Mouse (Mus musculus): ENCODE measurements around the gene Fbf1. TPM values are rescaled to one million over a fixed set of nuclear protein-coding genes. Genes with fewer than 3 reads are reported as not detected.
A peak's percentile ranks its signal among the peaks of the same experiment; 100 is the strongest.

Fbf1 gene
- total RNA-seq (2021) = 10 to 100 TPM; 16.1 to 17.2 TPM

DNA sequence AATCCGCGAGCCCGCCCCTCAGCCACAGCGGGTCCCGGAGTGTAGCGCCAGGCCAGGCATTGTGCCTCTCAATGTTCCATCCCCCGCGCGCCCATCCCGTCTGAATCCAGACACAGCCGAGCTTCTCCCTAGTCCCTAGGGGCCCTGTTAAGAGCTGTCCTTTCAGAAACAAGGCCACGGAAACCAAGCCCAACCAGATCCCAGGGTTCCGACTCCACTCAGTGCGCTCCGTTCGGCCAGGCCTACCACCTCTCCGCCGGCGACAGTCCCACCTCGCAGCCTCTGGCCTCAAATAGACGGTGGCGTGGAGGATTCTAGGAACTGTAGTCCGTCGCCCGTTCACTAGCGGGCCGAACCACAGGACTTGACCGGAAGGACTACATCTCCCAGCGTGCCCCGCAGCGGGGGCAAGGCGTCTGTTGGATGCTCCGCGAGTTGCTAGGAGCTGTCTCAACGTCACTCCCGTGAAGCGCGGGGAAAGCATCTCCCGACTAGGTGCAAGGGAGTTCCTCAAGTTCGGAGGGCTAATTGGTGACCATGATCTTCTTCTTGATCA lies at the start of gene Fbf1:
Fbf1 (minus strand) TSS at position 283 of the 556 bp plus-strand sequence.
- peak; percentile 92 for DNase-seq (ENCODE audit: low spot score)
- intact Hi-C loops (cut with DNase I) = loop anchor here (2.0 kb wide), 1 partner anchor 51 kb away; no protein-coding TSS in a partner anchor

DNA sequence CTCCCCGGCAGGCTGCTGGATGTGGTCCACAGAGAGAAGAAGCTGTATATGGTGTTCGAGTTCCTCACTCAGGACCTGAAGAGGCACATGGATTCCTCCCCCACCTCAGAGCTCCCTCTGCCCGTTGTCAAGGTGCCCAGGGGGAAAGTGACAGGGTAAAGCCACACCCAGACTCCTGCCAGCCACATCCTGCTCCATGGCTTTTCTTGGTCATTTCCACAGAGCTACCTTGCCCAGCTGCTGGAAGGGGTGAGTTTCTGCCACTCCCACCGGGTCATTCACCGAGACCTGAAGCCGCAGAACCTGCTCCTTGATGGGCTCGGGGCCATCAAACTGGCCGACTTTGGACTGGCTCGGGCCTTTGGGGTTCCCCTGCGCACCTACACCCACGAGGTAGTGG lies 48.6 kb upstream of the Fbf1 start:
- no peak for DNase-seq (ENCODE audit: low spot score)
- intact Hi-C loops (cut with DNase I) = loop anchor here (2.0 kb wide), 1 partner anchor 16 kb away; no protein-coding TSS in a partner anchor

DNA sequence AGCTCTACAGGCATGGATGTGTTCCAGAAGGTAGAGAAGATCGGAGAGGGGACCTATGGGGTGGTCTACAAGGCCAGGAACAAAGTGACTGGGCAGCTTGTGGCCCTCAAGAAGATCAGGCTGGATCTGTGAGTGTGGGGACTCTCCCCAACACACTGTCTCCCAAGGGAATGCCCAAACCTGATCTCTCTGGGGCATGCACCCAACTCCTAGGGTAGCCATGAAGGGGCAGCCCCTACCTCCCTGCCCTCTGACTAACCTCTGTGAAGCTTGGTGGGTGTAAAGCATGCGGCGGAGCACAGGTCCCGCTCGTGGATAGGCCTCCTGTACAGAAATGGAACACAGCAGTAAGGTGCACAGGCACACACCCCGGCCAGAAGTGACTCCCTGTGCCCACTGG lies 48.0 kb upstream of the Fbf1 start:
- no peak for DNase-seq (ENCODE audit: low spot score)
- intact Hi-C loops (cut with DNase I) = loop anchor here (2.0 kb wide), 1 partner anchor 15 kb away; no protein-coding TSS in a partner anchor

DNA sequence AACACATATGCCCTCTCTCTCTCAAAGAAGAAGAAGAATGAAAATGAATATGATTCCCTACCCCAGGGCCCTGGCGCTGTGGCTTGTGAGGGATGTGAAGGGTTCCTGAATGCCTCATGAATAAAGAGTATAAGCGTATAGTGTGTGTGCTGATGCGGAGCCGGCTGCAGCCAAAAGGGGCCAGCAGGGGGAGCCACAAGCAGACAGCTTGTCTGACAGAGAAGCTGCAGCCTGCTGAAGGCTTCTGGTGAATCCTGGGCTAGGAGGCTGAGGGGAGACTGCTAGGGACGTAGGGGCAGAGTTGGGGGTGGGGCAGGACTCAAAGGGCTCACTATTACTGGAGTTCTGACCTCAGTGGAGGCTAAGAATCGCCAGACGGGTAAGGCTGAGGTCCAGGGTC lies 47.2 kb upstream of the Fbf1 start:
- DNase-seq (ENCODE audit: low spot score) = no peak
- intact Hi-C loops (cut with DNase I) = no loop called here

DNA sequence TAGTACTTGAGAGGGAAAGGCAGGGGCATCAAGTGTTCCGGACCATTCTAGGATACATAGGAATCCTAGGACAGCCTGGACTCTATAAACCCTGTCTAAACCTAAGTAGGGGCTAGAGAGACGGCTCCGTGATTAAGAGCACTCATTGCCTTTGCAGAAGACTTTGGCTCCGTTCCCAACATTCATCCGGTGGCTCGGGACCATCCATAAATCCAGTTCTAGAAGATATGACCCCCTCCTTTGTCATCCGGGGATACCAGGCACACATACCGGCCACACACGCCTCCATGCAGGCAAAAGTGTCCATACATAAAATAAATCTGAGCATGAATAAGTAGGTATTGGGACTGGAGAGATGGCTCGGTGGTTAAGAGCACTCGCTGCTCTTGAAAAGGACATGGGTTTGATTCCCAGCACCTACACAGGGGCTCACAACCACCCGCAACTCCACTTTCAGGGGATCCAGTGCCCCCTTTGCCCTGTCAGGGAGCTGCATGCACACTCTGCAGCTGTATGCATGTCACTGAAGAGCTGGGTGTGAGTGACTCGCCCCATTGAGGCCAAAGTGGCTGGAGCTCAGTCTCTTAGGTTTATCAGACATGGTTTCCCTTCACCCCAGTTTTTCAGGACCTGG lies 46.0 kb upstream of the Fbf1 start:
- no peak for DNase-seq (ENCODE audit: low spot score)

DNA sequence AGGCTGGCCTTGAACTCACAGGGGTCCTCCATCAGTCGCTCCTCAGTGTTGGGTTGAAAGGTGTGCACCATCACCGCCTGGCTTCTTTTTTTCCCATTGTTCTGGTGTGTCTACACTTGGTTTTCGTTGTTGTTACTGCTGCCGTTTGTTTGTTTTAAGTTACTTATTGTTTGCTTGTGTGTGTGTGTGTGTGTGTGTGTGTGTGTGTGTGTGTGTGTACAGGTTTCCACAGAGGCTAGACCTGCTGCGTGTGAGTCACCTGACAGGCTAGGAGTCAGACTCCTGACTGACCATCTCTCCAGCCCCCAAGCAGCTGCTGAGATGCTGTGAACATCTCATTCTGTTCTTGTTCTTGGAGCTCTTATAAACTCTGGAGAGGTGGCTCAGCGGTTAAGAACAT lies 44.9 kb upstream of the Fbf1 start:
- no peak for DNase-seq (ENCODE audit: low spot score)

More for the DNA sequence above, 46.0 kb upstream of the Fbf1 start:
- intact Hi-C loops (cut with DNase I) = no loop called here

DNA sequence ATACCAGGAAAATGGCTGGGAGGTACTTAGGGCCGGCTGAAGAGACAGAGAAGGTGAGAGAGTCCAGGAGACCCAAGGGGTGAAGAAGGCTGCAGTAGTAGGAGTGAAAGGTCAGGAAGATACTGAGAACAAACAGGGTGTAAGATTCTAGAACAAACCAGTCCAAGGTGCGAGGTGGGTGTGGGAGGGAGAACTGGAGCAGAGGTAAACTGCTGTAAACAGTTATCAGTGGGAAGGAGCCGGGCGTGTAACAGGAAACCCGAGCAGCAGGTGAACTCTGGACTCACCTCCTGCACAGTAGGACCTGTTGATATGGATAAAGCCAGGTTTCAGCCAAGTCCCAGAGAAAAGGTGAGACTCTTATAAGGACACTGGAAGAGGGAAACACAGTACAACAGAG lies 42.7 kb upstream of the Fbf1 start:
- DNase-seq (ENCODE audit: low spot score) = no peak
- intact Hi-C loops (cut with DNase I) = no loop called here

More for the DNA sequence above, 44.9 kb upstream of the Fbf1 start:
- intact Hi-C loops (cut with DNase I) = no loop called here

DNA sequence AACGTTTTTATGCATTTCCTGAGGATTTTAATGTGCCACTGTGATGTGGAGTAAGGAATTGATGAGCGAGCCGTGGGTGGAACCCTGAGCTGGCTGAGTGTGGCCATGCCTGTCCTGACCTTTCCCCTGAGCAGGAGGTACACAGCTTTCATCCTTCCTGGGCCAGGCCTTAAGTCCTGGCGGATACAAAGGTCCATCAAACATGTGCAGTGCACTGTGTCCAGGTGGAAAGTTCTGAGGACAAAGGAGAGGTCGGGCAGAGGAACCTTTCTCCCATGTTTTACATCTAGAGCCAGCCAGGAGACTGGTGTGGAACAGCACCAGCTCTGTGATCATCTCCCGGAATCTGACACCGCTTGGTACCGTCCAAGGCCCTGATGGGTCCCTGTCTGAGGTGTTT lies 41.3 kb upstream of the Fbf1 start:
- no peak for DNase-seq (ENCODE audit: low spot score)
- intact Hi-C loops (cut with DNase I) = no loop called here

DNA sequence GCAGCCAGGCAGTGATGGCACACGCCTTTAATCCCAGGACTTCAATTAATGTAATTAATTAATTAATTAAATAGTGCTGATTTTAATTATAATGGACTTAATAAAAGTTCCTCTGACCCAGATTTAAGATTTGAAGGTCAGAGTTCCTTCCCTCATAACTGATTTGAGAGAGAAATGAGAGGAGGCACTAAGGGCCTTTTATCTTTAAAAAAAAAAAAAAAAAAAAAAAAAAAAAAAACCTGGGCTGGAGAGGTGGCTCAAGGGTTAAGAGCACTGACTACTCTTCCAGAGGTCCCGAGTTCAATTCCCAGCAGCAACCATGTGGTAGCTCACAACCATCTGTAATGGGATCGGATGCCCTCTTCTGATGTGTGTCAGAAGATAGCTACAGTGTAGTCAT lies 40.7 kb upstream of the Fbf1 start:
- intact Hi-C loops (cut with DNase I) = no loop called here
- DNase-seq (ENCODE audit: low spot score) = no peak

DNA sequence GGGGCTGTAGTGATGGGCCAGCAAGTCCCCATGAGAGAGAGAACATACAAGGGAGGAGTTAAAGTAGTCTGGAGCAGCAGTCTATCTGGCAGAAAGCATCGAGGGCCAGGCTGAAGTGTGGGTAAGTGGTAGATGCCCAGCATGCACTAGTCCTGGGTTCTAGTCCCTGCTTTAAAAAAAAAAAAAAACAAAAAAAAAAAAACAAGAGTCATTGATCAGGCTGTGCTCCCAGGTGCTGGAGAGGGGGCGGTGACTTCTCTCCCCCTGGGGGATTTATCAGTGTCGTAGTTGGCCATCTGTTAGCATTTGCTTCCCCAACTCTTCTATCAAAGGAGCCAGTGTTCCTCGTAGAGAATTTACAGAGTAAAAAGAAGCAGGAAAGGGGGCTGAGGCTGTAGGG lies 38.7 kb upstream of the Fbf1 start:
- no peak for DNase-seq (ENCODE audit: low spot score)
- intact Hi-C loops (cut with DNase I) = no loop called here

DNA sequence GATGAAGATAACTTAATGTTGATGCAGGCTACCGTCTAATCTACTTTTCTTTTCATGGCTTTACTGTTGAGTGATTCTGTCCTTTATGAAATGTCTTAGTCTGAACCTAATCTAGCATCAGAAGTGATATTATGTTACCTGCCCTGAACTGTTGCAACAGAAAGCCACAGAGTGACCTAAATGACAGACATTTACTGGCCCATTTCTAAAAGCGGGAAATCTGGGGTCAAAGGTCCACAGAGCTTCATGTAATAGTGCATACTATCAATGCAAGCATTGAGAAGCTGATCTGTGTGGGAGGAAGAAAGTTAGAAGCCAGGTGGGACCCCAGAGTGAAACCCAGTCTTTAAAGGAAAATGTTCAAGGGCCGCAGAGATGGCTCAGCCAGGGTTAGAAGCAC lies 35.2 kb upstream of the Fbf1 start:
- intact Hi-C loops (cut with DNase I) = no loop called here

DNA sequence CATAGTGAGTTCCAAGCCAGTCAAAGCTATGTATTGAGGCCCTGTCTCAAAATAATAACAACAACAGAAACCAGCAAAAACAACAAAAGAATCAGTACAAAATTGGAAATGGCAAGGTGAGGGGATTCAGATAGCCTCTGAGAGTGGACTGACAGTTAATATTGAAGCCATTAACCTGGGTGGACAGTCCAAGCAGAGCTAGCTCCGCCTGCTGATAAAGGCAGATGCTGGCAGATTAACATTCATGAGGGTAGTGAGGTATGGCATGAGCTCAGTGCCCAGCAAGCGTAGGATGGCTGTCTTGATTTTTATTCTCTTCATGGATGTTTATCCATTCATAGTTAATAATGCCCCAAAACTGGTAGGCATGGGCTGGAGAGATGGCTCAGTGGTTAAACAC lies 33.2 kb upstream of the Fbf1 start:
- intact Hi-C loops (cut with DNase I) = loop anchor here (2.0 kb wide), 1 partner anchor 16 kb away; no protein-coding TSS in a partner anchor
- no peak for DNase-seq (ENCODE audit: low spot score)

More for the DNA sequence above, 35.2 kb upstream of the Fbf1 start:
- DNase-seq (ENCODE audit: low spot score) = no peak

DNA sequence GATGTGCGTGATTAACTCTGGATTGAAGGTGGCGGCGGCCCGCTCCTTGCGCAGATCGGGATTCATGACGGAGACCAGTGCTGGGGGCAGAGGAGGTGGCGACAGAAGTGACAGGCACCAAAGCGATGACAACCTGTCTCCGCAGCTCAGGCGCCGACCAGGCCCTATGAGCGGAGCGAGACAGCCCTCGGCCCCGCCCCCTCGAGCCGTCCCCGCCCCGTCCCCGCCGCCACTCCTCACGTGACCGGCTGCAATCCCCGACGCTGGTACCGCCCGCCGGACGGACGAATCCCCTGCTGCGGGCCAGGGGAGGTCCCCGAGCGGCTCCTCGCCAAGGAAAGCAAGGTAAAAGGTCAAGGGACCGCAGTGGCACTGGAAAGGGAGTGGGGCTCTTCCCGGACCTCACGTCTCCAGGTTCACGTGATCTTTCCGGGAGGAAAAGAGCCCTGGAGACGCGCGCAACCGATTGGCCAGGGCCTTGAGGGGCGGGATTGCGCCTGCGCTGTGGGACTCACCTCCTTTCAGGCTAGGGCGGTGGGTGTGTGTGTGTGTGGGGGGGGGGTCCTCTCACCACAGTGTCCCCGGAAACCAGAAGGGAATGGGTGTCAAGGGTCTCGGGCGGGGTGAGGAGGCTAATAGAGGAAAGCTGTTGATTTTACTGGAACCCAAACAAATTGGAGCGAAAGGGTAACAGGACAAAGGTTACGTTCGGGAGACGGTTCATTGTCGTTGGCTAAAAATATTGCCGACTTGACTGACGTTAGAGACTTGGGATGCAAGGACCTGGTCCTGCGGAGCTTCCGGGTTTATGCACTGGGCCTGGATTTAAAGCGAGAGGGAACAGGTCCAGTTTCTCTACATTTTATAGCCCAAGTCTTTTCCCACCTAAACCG lies 30.9 kb upstream of the Fbf1 start, which contains the start of the genes Ten1 and Acox1:
Ten1 (plus strand) TSS at position 217 of the 893 bp plus-strand sequence.
Acox1 (minus strand) TSS at position 407 of the 893 bp plus-strand sequence.
- peak; percentile 97 for DNase-seq (ENCODE audit: low spot score)
- intact Hi-C loops (cut with DNase I) = no loop called here

DNA sequence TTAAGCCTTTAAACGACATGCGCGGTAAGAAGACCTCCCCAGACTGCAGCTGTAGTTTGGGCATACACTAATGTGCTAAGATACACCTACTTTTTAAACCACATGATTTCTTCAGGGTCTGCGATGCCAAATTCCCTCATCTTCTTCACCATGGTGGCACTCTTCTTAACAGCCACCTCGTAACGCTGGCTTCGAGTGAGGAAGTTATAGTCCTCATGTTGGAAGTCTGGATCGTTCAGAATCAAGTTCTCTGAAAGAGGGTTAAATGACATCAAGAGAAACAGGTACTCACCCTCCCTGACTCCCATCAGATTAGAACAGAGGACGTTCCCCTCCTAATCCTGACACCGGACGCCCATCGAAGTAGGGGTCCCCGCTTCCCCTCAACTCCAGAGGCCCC lies 30.2 kb upstream of the Fbf1 start:
- intact Hi-C loops (cut with DNase I) = no loop called here
- no peak for DNase-seq (ENCODE audit: low spot score)

DNA sequence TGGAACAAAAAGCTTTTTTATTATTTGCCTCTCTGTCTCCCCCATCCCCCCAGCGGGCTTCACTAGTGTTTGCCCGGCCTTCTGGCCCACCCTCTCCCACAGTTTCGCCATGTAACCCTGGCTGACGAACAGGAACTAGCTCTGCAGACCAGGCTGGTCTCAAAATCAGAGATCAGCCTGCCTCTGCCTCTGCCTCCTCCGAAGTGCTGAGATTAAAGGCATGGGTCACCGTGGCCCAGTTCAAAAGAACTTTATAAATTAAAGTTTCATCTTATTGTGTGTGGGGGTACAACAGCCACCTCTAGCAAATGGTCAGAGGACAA lies 29.6 kb upstream of the Fbf1 start:
- no peak for DNase-seq (ENCODE audit: low spot score)
- intact Hi-C loops (cut with DNase I) = no loop called here

DNA sequence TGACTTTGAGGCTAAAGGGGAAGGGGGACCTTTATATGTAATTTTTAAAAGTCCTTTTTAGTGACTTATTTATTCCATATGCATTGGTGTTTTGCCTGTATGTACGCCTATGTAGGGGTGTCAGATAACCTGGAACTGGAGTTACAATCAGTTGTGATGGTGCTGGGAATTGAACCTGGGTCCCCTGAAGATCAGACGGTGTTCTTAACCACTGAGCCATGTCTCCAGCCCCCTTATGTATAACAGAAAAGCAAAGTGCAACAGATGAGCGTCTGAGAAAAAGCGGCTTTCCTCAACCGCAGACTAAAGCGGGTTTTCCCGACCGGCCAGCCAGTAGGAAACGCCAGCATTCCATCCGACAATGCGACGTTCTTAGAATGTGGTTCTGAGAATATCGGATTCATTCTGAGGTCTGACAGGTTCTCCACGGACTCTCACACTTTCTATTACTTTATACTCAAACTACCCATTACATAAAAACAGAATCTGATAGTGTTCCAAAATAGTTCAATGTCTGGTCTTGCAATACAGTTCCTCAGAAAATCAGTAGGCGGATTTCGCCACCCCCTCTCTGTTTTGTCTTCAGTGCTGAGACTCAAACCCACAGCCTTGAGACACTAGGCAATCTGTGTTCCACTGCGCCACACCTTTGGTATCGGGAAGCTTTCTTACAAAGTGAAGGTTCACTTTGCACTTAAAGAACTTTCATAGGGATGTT lies 29.1 kb upstream of the Fbf1 start:
- DNase-seq (ENCODE audit: low spot score) = no peak
- intact Hi-C loops (cut with DNase I) = no loop called here

DNA sequence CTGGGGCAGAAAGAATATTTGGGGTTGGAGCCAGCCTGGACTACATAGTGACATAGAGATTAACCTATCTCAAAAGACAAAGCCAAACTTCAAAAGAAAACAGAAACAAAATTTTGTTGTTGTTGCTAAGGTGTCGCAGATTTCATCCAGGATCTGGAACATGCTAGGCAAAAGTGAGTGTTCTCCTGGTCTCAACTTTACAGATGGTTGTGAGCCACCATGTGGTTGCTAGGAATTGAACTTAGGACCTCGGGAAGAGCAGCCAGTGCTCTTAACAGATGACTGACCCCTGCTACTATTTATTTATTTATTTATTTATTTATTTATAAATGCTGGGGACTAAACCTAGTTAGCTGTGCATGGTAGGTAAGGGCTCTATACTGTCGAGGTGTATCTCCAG lies 28.4 kb upstream of the Fbf1 start:
- intact Hi-C loops (cut with DNase I) = no loop called here
- no peak for DNase-seq (ENCODE audit: low spot score)

DNA sequence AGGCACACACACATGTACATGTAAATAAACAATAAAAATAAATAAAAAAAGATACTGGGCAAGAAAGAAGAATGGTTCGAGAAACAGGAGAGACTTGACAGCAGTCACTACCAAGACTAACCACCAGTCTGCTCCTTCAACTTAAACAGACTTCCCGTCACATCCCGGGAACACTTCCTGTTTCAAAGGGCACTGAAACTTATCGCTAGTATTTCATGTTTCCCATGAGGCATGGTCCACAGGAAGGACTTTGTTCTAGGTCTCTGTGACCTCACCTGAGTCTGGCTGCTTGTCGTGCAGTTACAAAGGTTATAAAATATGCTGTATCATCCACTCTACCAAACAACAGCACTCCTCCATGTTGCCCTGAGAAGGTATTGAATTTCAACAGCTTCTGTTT lies 27.3 kb upstream of the Fbf1 start:
- DNase-seq (ENCODE audit: low spot score) = no peak
- intact Hi-C loops (cut with DNase I) = no loop called here

DNA sequence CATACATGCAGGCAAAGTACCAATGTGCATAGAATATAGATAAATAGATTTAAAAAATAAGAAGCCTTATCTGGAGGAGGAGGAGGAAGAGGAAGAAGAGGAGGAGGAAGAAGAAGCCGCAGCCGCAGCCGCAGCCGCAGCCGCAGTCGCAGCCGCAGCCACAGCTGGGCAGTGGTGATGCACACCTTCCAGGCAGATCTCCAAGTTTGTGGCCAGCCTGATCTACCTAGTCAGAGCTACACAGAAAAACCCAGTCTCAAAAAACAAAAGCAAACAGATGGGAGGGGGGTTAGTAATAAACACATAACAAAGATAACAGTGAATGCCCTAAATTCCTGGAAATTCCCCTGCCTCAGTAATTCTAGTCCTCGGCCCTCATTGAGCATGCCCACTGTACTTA lies 26.7 kb upstream of the Fbf1 start:
- intact Hi-C loops (cut with DNase I) = no loop called here
- DNase-seq (ENCODE audit: low spot score) = no peak

DNA sequence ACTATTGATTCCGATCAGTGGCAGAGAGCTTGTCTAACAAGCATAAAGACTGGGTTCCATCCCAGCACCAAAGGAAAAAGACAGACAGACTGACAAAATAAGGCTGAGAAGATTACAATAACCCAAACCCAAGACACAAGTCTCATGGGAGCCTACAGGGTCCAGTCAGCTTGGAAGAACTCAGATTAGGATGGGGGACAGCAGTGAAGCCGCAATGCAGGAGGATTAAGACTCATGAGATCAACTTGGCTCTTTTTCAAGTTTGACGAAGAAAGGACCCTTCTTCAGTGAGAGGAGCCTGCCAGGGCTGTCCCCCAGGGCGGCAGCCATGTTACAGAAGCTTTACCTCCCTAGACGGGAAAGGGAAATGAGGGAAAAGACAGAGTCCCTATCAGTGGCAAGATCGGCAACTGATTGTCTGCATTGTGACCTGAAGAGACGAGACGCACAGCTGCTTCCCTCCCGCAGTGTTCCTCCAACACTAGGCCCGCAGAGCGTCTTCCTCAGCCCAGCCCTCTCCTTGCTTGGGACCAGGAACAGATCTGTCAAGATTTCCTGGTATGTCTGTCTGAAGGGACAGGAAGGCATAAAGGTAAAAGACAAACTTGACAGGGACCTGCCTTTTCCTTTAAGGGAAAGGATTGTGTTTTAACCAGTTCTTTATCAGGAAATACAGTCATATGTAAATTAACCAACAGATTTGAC lies 19.4 kb upstream of the Fbf1 start:
- intact Hi-C loops (cut with DNase I) = no loop called here
- no peak for DNase-seq (ENCODE audit: low spot score)

All from heart, postnatal 25 days (tissue).